Mouse (Mus musculus): ENCODE measurements around the gene Akap2. TPM values are rescaled to one million over a fixed set of nuclear protein-coding genes. Genes with fewer than 3 reads are reported as not detected.

Akap2 gene
- polyA plus RNA-seq, 1 experiment from 2014 or later: 11.4 TPM

GRCm38 (mm10) chr4:57832318-57832717 lies 114.9 kb downstream of the Akap2 start:
- Histone ChIP-seq H3K9ac (ENCODE audit: low read length) (no peak overlapping the region), H3K36me3 (ENCODE audit: control insufficient read depth, insufficient read depth, low read length) (no peaks in the 10 kb centered on the region), H3K27ac (replicated peaks) (no peak overlapping the region), H3K4me3 (ENCODE audit: low read depth, low read length) (no peak overlapping the region), H3K4me2 (replicated peaks; ENCODE audit: low read depth) (no peak overlapping the region), H3K4me1 (replicated peaks; ENCODE audit: control insufficient read depth, insufficient read depth) (no peaks in the 10 kb centered on the region; the same call in 1 of the 2 replicates), H3K9me3 (ENCODE audit: control insufficient read depth, low read length) (no peaks in the 10 kb centered on the region), H3K27me3 (ENCODE audit: control insufficient read depth, insufficient read depth, low read length) (no peaks in the 10 kb centered on the region)
- no peak for TF ChIP-seq EP300 (optimal IDR thresholded peaks at IDR 0.05)
- no peak for TF ChIP-seq CTCF (IDR thresholded peaks at IDR 0.05; ENCODE audit: low read depth)
- ATAC-seq (ENCODE audit: low FRiP score, low TSS enrichment) (no peak), DNase-seq (ENCODE audit: low spot score) (no peak)
- 44% methylated on average over 7 of the region's 7 CpGs for WGBS

- no peak overlapping the region for H3K27ac ChIP-seq (replicated peaks)
- TF ChIP-seq EP300 (optimal IDR thresholded peaks at IDR 0.05) (no peak), CTCF (IDR thresholded peaks at IDR 0.05; ENCODE audit: low read depth) (no peak)
- 50% methylated on average over 4 of the region's 4 CpGs for WGBS
- H3K4me2 ChIP-seq (replicated peaks; ENCODE audit: low read depth): no peak overlapping the region
- no peak overlapping the region for H3K9ac ChIP-seq (ENCODE audit: low read length)
- DNase-seq (ENCODE audit: low spot score) (no peak), ATAC-seq (ENCODE audit: low FRiP score, low TSS enrichment) (no peak)
- no peak overlapping the region for H3K4me3 ChIP-seq (ENCODE audit: low read depth, low read length)
- H3K27me3 ChIP-seq (ENCODE audit: control insufficient read depth, insufficient read depth, low read length): no peaks in the 10 kb centered on the region
- no peaks in the 10 kb centered on the region for H3K36me3 ChIP-seq (ENCODE audit: control insufficient read depth, insufficient read depth, low read length)
- no peaks in the 10 kb centered on the region; the same call in 1 of the 2 replicates for H3K4me1 ChIP-seq (replicated peaks; ENCODE audit: control insufficient read depth, insufficient read depth)
- no peaks in the 10 kb centered on the region for H3K9me3 ChIP-seq (ENCODE audit: control insufficient read depth, low read length)
These were observed 115.6 kb downstream of the Akap2 start for GRCm38 (mm10) chr4:57833060-57833459.

GRCm38 (mm10) chr4:57834141-57834540 lies 116.7 kb downstream of the Akap2 start:
- H3K36me3 ChIP-seq (ENCODE audit: control insufficient read depth, insufficient read depth, low read length): no peaks in the 10 kb centered on the region
- TF ChIP-seq EP300 (optimal IDR thresholded peaks at IDR 0.05) (no peak), CTCF (IDR thresholded peaks at IDR 0.05; ENCODE audit: low read depth) (no peak)
- H3K9me3 ChIP-seq (ENCODE audit: control insufficient read depth, low read length): no peaks in the 10 kb centered on the region
- 47% methylated on average over 4 of the region's 4 CpGs for WGBS
- H3K9ac ChIP-seq (ENCODE audit: low read length): no peak overlapping the region
- no peaks in the 10 kb centered on the region for H3K27me3 ChIP-seq (ENCODE audit: control insufficient read depth, insufficient read depth, low read length)
- no peak overlapping the region for H3K4me2 ChIP-seq (replicated peaks; ENCODE audit: low read depth)
- H3K4me1 ChIP-seq (replicated peaks; ENCODE audit: control insufficient read depth, insufficient read depth): no peaks in the 10 kb centered on the region; the same call in 1 of the 2 replicates
- 0 out of 2 replicates have a peak overlapping the region, but pooled peaks have one; percentile 18 for H3K27ac ChIP-seq (replicated peaks)
- ATAC-seq (ENCODE audit: low FRiP score, low TSS enrichment): 0 out of 2 replicates have a peak, but pooled peaks have one; percentile 26
- DNase-seq (ENCODE audit: low spot score): no peak
- no peak overlapping the region for H3K4me3 ChIP-seq (ENCODE audit: low read depth, low read length)

- no peak overlapping the region for H3K4me2 ChIP-seq (replicated peaks; ENCODE audit: low read depth)
- no peak overlapping the region for H3K9ac ChIP-seq (ENCODE audit: low read length)
- H3K4me3 ChIP-seq (ENCODE audit: low read depth, low read length): no peak overlapping the region
- no peaks in the 10 kb centered on the region for H3K36me3 ChIP-seq (ENCODE audit: control insufficient read depth, insufficient read depth, low read length)
- peak overlapping the region; percentile 35; the same call in 1 of the 2 replicates for H3K27ac ChIP-seq (replicated peaks)
- no peaks in the 10 kb centered on the region for H3K9me3 ChIP-seq (ENCODE audit: control insufficient read depth, low read length)
- 70% methylated on average over 9 of the region's 9 CpGs for WGBS
- ATAC-seq (ENCODE audit: low FRiP score, low TSS enrichment): no peak
- no peaks in the 10 kb centered on the region for H3K27me3 ChIP-seq (ENCODE audit: control insufficient read depth, insufficient read depth, low read length)
- TF ChIP-seq EP300 (optimal IDR thresholded peaks at IDR 0.05): no peak
- no peak for TF ChIP-seq CTCF (IDR thresholded peaks at IDR 0.05; ENCODE audit: low read depth)
- DNase-seq (ENCODE audit: low spot score): no peak
- H3K4me1 ChIP-seq (replicated peaks; ENCODE audit: control insufficient read depth, insufficient read depth): no peaks in the 10 kb centered on the region; the same call in none of the 2 replicates
These were observed 119.6 kb downstream of the Akap2 start for GRCm38 (mm10) chr4:57837089-57837488.

GRCm38 (mm10) chr4:57839343-57839742 lies 121.9 kb downstream of the Akap2 start:
- Histone ChIP-seq H3K36me3 (ENCODE audit: control insufficient read depth, insufficient read depth, low read length) (no peaks in the 10 kb centered on the region), H3K4me2 (replicated peaks; ENCODE audit: low read depth) (no peak overlapping the region), H3K27ac (replicated peaks) (peak overlapping the region; percentile 35; the same call in 1 of the 2 replicates), H3K9me3 (ENCODE audit: control insufficient read depth, low read length) (no peaks in the 10 kb centered on the region), H3K4me3 (ENCODE audit: low read depth, low read length) (no peak overlapping the region), H3K27me3 (ENCODE audit: control insufficient read depth, insufficient read depth, low read length) (no peaks in the 10 kb centered on the region), H3K9ac (ENCODE audit: low read length) (no peak overlapping the region), H3K4me1 (replicated peaks; ENCODE audit: control insufficient read depth, insufficient read depth) (no peaks in the 10 kb centered on the region; the same call in 1 of the 2 replicates)
- ATAC-seq (ENCODE audit: low FRiP score, low TSS enrichment) (peak; percentile 79; the same call in 1 of the 2 replicates), DNase-seq (ENCODE audit: low spot score) (no peak)
- WGBS: 42% methylated on average over 4 of the region's 4 CpGs
- peak; percentile 26 for TF ChIP-seq EP300 (optimal IDR thresholded peaks at IDR 0.05)
- no peak for TF ChIP-seq CTCF (IDR thresholded peaks at IDR 0.05; ENCODE audit: low read depth)

- H3K9ac ChIP-seq (ENCODE audit: low read length): no peak overlapping the region
- no peak overlapping the region for H3K27ac ChIP-seq (replicated peaks)
- ATAC-seq (ENCODE audit: low FRiP score, low TSS enrichment) (no peak), DNase-seq (ENCODE audit: low spot score) (no peak)
- no peaks in the 10 kb centered on the region; the same call in 1 of the 2 replicates for H3K4me1 ChIP-seq (replicated peaks; ENCODE audit: control insufficient read depth, insufficient read depth)
- TF ChIP-seq EP300 (optimal IDR thresholded peaks at IDR 0.05) (no peak), CTCF (IDR thresholded peaks at IDR 0.05; ENCODE audit: low read depth) (no peak)
- no peak overlapping the region for H3K4me2 ChIP-seq (replicated peaks; ENCODE audit: low read depth)
- no peak overlapping the region for H3K4me3 ChIP-seq (ENCODE audit: low read depth, low read length)
- 37% methylated on average over 1 of the region's 1 CpGs for WGBS
- H3K36me3 ChIP-seq (ENCODE audit: control insufficient read depth, insufficient read depth, low read length): no peaks in the 10 kb centered on the region
- H3K9me3 ChIP-seq (ENCODE audit: control insufficient read depth, low read length): no peaks in the 10 kb centered on the region
- H3K27me3 ChIP-seq (ENCODE audit: control insufficient read depth, insufficient read depth, low read length): no peaks in the 10 kb centered on the region
These were observed 124.5 kb downstream of the Akap2 start for GRCm38 (mm10) chr4:57841911-57842310.

Measured in stomach, postnatal 0 days (tissue).